Mouse (Mus musculus): ENCODE results near the gene Cacna1s.

DNA sequence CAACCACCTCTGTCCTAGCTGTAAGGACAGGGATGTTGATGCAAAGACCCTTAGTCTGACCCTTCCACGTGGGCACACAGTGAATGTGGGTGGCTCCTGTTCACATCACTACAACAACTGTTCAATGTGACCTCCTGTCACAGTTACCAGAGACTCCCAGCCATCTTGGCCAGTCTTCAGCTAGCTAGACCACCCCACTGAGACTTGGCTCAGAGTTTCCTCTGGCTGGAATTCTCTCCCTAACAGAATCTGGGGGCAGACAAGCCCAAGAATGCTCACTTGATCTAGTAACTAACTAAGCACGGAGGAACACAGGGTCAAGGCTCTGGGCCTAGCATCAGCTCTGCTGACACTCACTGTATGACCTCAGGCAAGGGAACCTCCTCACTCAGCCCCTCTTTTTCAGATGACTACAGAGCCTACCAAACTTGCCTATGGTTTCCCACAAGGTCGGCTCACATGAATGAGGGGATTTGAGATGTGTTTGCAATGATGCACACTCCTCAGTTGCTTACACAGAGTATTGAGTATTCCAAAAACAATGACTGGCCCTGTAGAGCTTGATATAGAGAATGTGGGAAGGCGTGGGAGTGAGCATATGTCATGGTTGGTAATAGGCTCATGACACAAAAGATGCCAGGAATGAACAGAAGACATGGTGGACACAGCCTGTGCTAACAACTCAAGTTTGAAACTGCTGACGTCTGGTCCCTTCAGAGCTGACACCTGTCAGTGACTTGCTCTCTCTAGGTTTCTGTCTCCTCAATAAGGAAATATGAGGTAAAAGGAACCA lies 13.6 kb upstream of the Cacna1s start:
- TF ChIP-seq CTCF (conservative IDR thresholded peaks at IDR 0.05; ENCODE audit: low read length) (no peak), NANOG (IDR thresholded peaks at IDR 0.05; ENCODE audit: borderline replicate concordance, low read length) (no peak), POU5F1 (IDR thresholded peaks at IDR 0.05; ENCODE audit: borderline replicate concordance, low read length) (no peak)

All from E14TG2a.4 (cell line).